Mouse (Mus musculus) kidney, adult 2 months (tissue): ENCODE measurements around the gene Corin. TPM values are rescaled to one million over a fixed set of nuclear protein-coding genes. Genes with fewer than 3 reads are reported as not detected.

Experiments
- DNase-seq: peaks from one replicate; pipeline ENCODE4 v3.0.0; 2021
- H3K27ac ChIP-seq: fragments of 200-500 bp; 2 replicates; pipeline ENCODE4 v1.5.1; 2012; ENCODE audit warnings: low read depth, low read length, control low read depth, inconsistent platforms; ENCODE audit not compliant: insufficient read depth
- H3K27me3 ChIP-seq: fragments of 200-500 bp; replicated peaks from 2 replicates; pipeline ENCODE4 v1.6.1; 2012; ENCODE audit warnings: mild to moderate bottlenecking, moderate library complexity, low read length, inconsistent platforms; ENCODE audit not compliant: control insufficient read depth, insufficient read depth
- H3K36me3 ChIP-seq: fragments of 200-500 bp; 2 replicates; pipeline ENCODE4 v1.6.1; 2012; ENCODE audit warnings: mild to moderate bottlenecking, moderate library complexity, low read length, inconsistent platforms; ENCODE audit not compliant: control insufficient read depth, insufficient read depth
- H3K4me1 ChIP-seq: fragments of 200-500 bp; 2 replicates; pipeline ENCODE4 v1.6.1; 2011; ENCODE audit warnings: low read length; ENCODE audit not compliant: control insufficient read depth, insufficient read depth
- H3K4me3 ChIP-seq: fragments of 200-500 bp; 2 replicates; pipeline ENCODE4 v1.5.1; 2011; ENCODE audit warnings: mild to moderate bottlenecking, low read depth, low read length, control low read depth; ENCODE audit not compliant: insufficient read depth
- CTCF ChIP-seq: fragments of 200-500 bp; conservative IDR thresholded peaks from 2 replicates; pipeline ENCODE4 v1.5.1; 2011; ENCODE audit warnings: low read depth, mild to moderate bottlenecking, control low read depth, low read length, moderate library complexity, mixed read lengths; ENCODE audit not compliant: insufficient read depth, insufficient read length
- POLR2A ChIP-seq: fragments of 200-500 bp; IDR thresholded peaks from one replicate; pipeline ENCODE4 v1.6.1; 2011; ENCODE audit warnings: low read depth, low read length, control low read depth
- WGBS: fragments of 180-500 bp; shearing (Covaris S2); methylation state at CpG from one replicate; pipeline ENCODE4 v1.1.7; 2018; 5-methylcytosine and 5-hydroxymethylcytosine counted together
- polyA plus RNA-seq: library from polyadenylated mRNA; depleted of rRNA; stranded (reverse); fragments of >200 nt; gene quantifications from 2 replicates; pipeline ENCODE4 v1.2.3, GENCODE M21; 2012

Corin gene
- polyA plus RNA-seq, 1 experiment, result 5.0 TPM

DNA sequence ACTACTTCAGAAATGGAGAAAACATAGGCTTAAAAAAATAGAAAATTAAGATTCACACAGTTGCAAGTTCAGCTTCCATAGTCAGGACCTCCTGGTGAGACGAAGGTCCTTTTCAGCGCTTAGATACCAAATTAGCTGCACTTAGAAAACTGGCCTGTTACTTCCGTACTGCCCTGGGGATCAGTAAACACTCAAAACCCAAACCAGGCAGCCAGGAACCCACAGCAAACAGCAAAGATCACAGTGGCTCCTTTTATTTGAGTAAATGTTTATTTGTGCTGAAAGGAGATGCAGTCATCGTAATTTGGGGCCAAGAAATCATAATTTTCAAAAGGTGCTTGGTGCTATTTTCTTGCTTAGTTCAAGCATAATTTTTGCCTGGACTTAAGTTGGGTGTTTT, 138.5 kb downstream of the Corin start:
- no peak for DNase-seq
- Histone ChIP-seq H3K36me3 (no peaks in the 10 kb centered on the region), H3K4me1 (no peaks in the 10 kb centered on the region), H3K27me3 (no peaks in the 10 kb centered on the region), H3K27ac (no peak overlapping the region), H3K4me3 (no peak overlapping the region)
- TF ChIP-seq POLR2A (no peak), CTCF (no peak)
- 80% methylated on average over 4 of the region's 4 CpGs for WGBS

DNA sequence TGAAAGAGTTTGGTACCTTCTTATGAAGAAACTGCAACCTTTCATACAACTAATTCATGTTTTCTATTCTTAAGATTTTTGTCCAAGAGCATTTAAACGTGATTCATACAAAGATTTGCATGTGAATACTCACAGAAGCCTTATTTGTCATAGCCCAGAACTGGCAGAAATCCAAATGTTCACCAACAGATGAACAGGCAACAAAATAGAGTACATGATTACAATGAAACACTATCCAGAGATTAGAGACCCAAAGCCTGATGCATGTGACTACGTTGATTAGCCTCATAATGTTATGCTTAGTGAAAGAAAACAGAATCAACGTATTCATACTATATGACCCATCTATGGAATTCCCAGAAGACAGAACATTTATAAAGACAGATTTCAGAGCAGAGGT, 140.4 kb downstream of the Corin start:
- Histone ChIP-seq H3K4me3 (no peak overlapping the region), H3K36me3 (no peaks in the 10 kb centered on the region), H3K27me3 (no peaks in the 10 kb centered on the region), H3K4me1 (no peaks in the 10 kb centered on the region), H3K27ac (no peak overlapping the region)
- 70% methylated on average over 3 of the region's 3 CpGs for WGBS
- DNase-seq, result no peak
- TF ChIP-seq POLR2A (no peak), CTCF (no peak)

DNA sequence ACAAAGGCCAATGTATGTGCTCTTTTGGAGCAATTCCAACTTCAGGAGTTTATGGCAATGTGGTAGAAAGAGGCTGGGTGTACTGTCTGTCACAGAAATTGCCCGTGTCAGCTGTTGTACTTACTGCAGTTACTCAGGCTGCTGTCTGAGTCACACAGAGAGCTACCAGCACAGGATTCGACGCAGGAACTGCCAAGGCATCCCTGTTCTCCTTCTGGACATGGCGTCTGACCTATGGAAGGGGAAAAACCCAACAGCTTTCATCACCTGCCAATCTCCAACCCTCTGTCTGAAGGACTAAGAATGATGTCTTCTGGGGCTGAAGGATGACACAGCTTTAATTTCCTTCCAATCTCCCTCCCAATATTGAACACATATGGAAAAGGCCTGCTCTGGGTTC, 150.5 kb downstream of the Corin start:
- DNase-seq, result no peak
- TF ChIP-seq POLR2A (no peak), CTCF (no peak)
- Histone ChIP-seq H3K27ac (no peak overlapping the region), H3K4me1 (no peaks in the 10 kb centered on the region), H3K4me3 (no peak overlapping the region), H3K27me3 (no peaks in the 10 kb centered on the region; the same call in 1 of the 2 replicates), H3K36me3 (no peaks in the 10 kb centered on the region)
- whole genome bisulfite sequencing, result 67% methylated on average over 4 of the region's 4 CpGs

DNA sequence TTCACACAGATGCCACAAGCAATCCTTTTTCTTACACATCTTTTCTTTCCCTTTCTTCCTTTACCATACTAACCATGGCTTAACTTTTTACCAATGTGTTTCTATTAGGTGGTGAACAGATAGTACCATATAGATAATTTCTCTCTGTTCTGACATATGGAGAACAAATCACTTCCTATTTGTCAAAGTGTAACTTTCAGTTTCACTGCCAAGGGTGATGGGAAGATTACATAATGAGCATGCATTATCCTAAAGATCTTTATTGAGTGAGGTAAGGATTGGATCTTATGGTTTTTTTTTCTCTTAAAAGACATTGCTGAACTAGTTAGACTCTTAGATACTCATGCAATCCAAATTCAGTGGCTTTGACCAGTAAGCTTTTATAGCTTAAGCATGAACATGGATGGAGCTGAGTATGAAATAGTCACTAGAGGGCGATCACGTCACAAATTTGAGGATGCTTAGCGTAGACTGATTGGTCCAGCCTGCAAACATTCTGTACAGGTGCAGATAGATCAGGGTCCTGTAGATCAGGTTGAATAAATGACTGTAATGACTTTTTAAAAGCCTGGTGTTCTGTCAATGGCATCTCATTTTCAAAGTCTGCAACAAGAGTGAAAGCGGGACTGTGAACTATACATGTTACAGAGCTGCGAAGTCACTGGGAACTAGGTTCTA, 154.1 kb downstream of the Corin start:
- Histone ChIP-seq H3K4me3 (no peak overlapping the region), H3K27ac (no peak overlapping the region), H3K36me3 (no peaks in the 10 kb centered on the region), H3K4me1 (no peaks in the 10 kb centered on the region), H3K27me3 (no peaks in the 10 kb centered on the region; the same call in 1 of the 2 replicates)
- 35% methylated on average over 5 of the region's 5 CpGs for WGBS
- TF ChIP-seq CTCF (peak; percentile 58), POLR2A (no peak)
- peak; percentile 54 for DNase-seq

DNA sequence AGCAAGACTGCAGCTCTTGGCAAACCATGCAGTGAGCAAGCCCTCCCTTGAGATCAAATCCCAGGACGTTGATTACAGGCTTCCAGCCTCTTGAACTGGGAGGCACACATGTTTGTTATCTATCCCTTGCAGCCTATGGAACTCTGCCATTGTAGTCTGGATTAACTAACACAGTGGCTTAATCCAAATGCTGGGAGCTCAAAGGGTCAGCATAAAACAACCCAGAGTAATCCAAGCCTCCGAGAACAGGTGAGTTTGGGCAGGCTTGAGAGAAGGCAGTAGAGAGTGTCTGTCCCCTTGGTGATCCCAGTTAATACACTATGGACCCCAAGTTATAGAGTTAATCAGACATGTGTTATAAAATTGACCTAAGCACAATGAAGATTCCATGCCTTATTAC, 155.7 kb downstream of the Corin start:
- no peak overlapping the region for H3K27ac ChIP-seq
- TF ChIP-seq CTCF (no peak), POLR2A (no peak)
- H3K27me3 ChIP-seq, result no peaks in the 10 kb centered on the region
- no peaks in the 10 kb centered on the region for H3K36me3 ChIP-seq
- H3K4me1 ChIP-seq, result no peaks in the 10 kb centered on the region
- no peak overlapping the region for H3K4me3 ChIP-seq
- no peak for DNase-seq
- WGBS, result 58% methylated on average over 2 of the region's 2 CpGs

DNA sequence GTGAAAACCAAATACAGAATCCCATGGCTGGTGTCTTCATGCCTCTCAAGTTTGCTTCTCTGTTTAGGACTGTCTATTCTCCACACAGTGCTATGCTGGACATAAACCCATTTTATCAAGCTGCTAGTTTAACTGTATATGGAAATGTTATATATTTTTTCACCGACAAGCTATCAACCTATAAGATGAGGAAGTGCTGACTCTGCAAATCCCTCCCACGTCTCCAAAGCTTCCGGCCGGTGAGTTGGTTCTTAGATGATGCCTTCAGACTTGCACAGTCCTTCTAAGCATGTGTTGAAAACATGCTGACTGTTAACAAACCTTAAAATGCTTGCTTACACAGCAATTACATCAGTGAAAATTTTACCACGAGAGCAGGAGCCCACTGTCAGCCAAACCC, 168.4 kb downstream of the Corin start:
- Histone ChIP-seq H3K27ac (no peak overlapping the region), H3K36me3 (no peaks in the 10 kb centered on the region), H3K27me3 (no peaks in the 10 kb centered on the region), H3K4me3 (no peak overlapping the region), H3K4me1 (no peaks in the 10 kb centered on the region)
- no peak for DNase-seq
- TF ChIP-seq CTCF (no peak), POLR2A (no peak)
- WGBS, result 74% methylated on average over 5 of the region's 5 CpGs

DNA sequence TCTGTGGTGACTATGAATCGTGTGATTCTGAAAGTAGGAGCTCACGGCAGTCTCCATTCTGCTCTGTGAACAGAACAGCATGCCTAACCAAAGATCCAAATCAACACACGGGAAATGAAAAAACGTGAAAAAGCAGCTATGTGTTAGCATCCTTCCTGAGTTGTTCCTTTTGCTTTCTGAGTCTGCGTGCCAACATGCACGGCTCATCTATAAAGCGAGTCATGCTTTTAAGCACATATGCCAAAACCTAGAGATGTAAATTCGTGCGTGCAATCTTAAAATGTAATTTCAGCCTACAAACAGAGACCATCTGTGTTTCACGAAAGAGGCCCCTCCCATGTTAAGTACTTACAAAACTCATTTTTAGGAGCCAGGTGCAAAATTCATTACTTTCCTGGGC, 171.4 kb downstream of the Corin start:
- 88% methylated on average over 10 of the region's 10 CpGs for WGBS
- DNase-seq, result no peak

DNA sequence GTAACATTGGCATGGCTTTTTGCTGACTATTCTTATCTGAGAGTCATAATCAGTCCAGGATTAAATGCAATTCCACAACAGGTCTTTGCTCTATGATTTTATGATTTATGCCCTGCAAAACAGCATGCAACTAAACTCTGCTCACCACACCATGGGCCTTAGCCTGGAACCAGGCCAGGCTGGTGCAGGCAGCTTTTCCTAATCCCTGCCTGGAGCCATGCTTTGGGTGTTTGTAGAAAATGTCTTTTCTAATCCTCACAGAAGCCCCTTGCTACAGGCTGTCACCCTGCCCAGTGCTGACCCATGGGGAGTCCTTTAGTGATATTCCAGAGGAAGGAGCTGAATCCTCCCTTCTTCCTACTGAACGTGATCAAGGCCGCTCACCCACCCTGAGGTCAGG, 173.1 kb downstream of the Corin start:
- H3K36me3 ChIP-seq, result no peaks in the 10 kb centered on the region
- WGBS, result 63% methylated on average over 2 of the region's 2 CpGs
- H3K4me3 ChIP-seq, result no peak overlapping the region
- DNase-seq, result no peak
- no peak overlapping the region for H3K27ac ChIP-seq
- no peaks in the 10 kb centered on the region for H3K27me3 ChIP-seq
- TF ChIP-seq POLR2A, result no peak
- no peak for TF ChIP-seq CTCF
- H3K4me1 ChIP-seq, result no peaks in the 10 kb centered on the region

More for the DNA sequence above, 171.4 kb downstream of the Corin start:
- Histone ChIP-seq H3K4me3 (no peak overlapping the region), H3K4me1 (no peaks in the 10 kb centered on the region), H3K27ac (no peak overlapping the region), H3K36me3 (no peaks in the 10 kb centered on the region), H3K27me3 (no peaks in the 10 kb centered on the region)
- TF ChIP-seq POLR2A (no peak), CTCF (no peak)
